Mouse (Mus musculus) hematopoietic stem cell, adult 5-6 weeks (primary cell): Measurements from ENCODE around the gene Trim45. TPM values are rescaled to one million over a fixed set of nuclear protein-coding genes. Genes with fewer than 3 reads are reported as not detected.

Experiments used
- ATAC-seq, 2 experiments: fragments of 125-278 bp in 1 of 2; replicated peaks in 1 of 2; 2 replicates each; pipeline ENCODE4 v1.8.0; 2016 to 2017; ENCODE audit warnings: inconsistent platforms in 2 of 2, mild to moderate bottlenecking in 2 of 2, moderate number of reproducible peaks in 2 of 2, low read depth in 1 of 2, moderate TSS enrichment in 1 of 2; ENCODE audit not compliant: low FRiP score in 2 of 2, poor library complexity in 2 of 2, severe bottlenecking in 2 of 2, insufficient read depth in 1 of 2, low TSS enrichment in 1 of 2
- total RNA-seq: library from RNA; stranded (forward); fragments of 172-1452, 232-1000 nt; gene quantifications from 2 replicates; pipeline ENCODE4 v1.2.3, GENCODE M21; 2017

Gene Trim45
- total RNA-seq = 7.8 and 9.6 TPM in 2 replicates

- peak; percentile 95 for ATAC-seq
Observed at GRCm38 (mm10) chr3:100921825-100922505, at the start of gene Trim45. Gene Trim45 (plus strand): TSS chr3:100922202.

- no peak for ATAC-seq
Observed at GRCm38 (mm10) chr3:100877057-100877456, 44.9 kb upstream of the Trim45 start.

- ATAC-seq = no peak
Observed at GRCm38 (mm10) chr3:100881403-100881802, 40.6 kb upstream of the Trim45 start.

GRCm38 (mm10) chr3:100881843-100882634 lies 40.0 kb upstream of the Trim45 start:
- ATAC-seq = no peak

- no peak for ATAC-seq
Observed at GRCm38 (mm10) chr3:100889234-100889633, 32.8 kb upstream of the Trim45 start.

GRCm38 (mm10) chr3:100890406-100890805 lies 31.6 kb upstream of the Trim45 start:
- ATAC-seq = no peak

- no peak for ATAC-seq
Observed at GRCm38 (mm10) chr3:100892383-100893335, 29.3 kb upstream of the Trim45 start.

- no peak for ATAC-seq
Observed at GRCm38 (mm10) chr3:100895500-100895899, 26.5 kb upstream of the Trim45 start.

GRCm38 (mm10) chr3:100906128-100906527 lies 15.9 kb upstream of the Trim45 start:
- ATAC-seq = peak; percentile 34 to 46; a peak in 3 of 4 replicates

- no peak for ATAC-seq
Observed at GRCm38 (mm10) chr3:100906916-100907315, 15.1 kb upstream of the Trim45 start.

GRCm38 (mm10) chr3:100908594-100908993 lies 13.4 kb upstream of the Trim45 start:
- peak in 1 of 2 experiments; percentile 28; a peak in 1 of 4 replicates for ATAC-seq

- ATAC-seq = no peak
Observed at GRCm38 (mm10) chr3:100910621-100911020, 11.4 kb upstream of the Trim45 start.

GRCm38 (mm10) chr3:100911026-100911425 lies 11.0 kb upstream of the Trim45 start:
- ATAC-seq = no peak

- no peak for ATAC-seq
Observed at GRCm38 (mm10) chr3:100911498-100912213, 10.3 kb upstream of the Trim45 start.

- peak; percentile 54 to 58; a peak in 3 of 4 replicates for ATAC-seq
Observed at GRCm38 (mm10) chr3:100916844-100917243, 5.2 kb upstream of the Trim45 start.

- ATAC-seq = no peak
Observed at GRCm38 (mm10) chr3:100920611-100921140, 1.3 kb upstream of the Trim45 start.
